Mouse (Mus musculus): Measurements from ENCODE around the gene Ccdc125.

DNA sequence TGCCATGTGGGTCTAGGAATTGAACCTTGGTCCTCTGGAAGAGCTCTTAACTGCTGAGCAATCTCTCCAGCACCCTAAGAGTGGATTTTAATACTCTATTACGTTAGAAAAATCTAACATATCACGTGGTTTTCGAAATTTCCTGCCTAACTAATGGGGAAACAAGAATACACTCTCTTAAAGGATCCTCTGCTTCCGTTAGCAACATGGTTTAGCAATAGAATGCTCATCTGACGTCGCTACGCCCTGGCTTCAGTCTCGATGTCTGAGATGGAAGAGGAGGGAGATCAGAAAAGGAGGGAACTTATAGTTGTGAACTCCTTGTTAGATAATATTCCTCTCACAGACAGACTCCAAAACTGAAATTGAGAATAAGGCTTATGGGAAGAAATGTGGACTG lies 21.3 kb upstream of the Ccdc125 start:
- TF ChIP-seq CTCF (IDR thresholded peaks at IDR 0.05; ENCODE audit: control insufficient read depth, insufficient read depth, insufficient replicate concordance, low read depth, low read length) (no peak), POLR2A (IDR thresholded peaks at IDR 0.05; ENCODE audit: control insufficient read depth, low read depth, low read length) (no peak)

Measured in testis, adult 2 months (tissue).